Mouse (Mus musculus) liver, postnatal 0 days (tissue): ENCODE data around the gene Nexn. TPM values are rescaled to one million over a fixed set of nuclear protein-coding genes. Genes with fewer than 3 reads are reported as not detected.

ENCODE experiments used
- ATAC-seq: fragments of 200-750 bp; cut with Nextera tagmentation; 2 replicates; pipeline ENCODE4 v1.8.0; 2017; ENCODE audit warnings: mild to moderate bottlenecking, moderate library complexity
- DNase-seq: peaks from one replicate; pipeline ENCODE4 v3.0.0-alpha.2; 2016
- H3K27ac ChIP-seq: fragments of 300-500 bp; sonication (generic); 2 replicates; pipeline ENCODE4 v1.5.1; 2014; ENCODE audit warnings: antibody characterized with exemption, moderate library complexity, mild to moderate bottlenecking, low read depth
- H3K27me3 ChIP-seq: fragments of 300-500 bp; sonication (generic); 2 replicates; pipeline ENCODE4 v1.6.1; 2014; ENCODE audit warnings: low read length, control low read depth, mixed read lengths; ENCODE audit not compliant: insufficient read depth
- H3K36me3 ChIP-seq: fragments of 300-500 bp; sonication (generic); replicated peaks from 2 replicates; pipeline ENCODE4 v1.6.1; 2014; ENCODE audit warnings: mild to moderate bottlenecking, control low read depth, low read length, moderate library complexity, mixed read lengths; ENCODE audit not compliant: insufficient read depth
- H3K4me1 ChIP-seq: fragments of 300-500 bp; sonication (generic); 2 replicates; pipeline ENCODE4 v1.6.1; 2014; ENCODE audit warnings: antibody characterized with exemption, mild to moderate bottlenecking, control low read depth; ENCODE audit not compliant: insufficient read depth
- H3K4me2 ChIP-seq: fragments of 300-500 bp; sonication (generic); 2 replicates; pipeline ENCODE4 v1.6.1; 2014; ENCODE audit warnings: low read depth, mild to moderate bottlenecking, low read length, moderate library complexity, mixed read lengths
- H3K4me3 ChIP-seq: fragments of 300-500 bp; sonication (generic); 2 replicates; pipeline ENCODE4 v1.5.1; 2014; ENCODE audit warnings: low read depth, low read length
- H3K9ac ChIP-seq: fragments of 300-500 bp; sonication (generic); replicated peaks from 2 replicates; pipeline ENCODE4 v1.6.1; 2014; ENCODE audit warnings: mild to moderate bottlenecking, moderate library complexity
- H3K9me3 ChIP-seq: fragments of 300-500 bp; sonication (generic); 2 replicates; pipeline ENCODE4 v1.6.1; 2016; ENCODE audit warnings: mild to moderate bottlenecking, control low read depth, low read length, mixed read lengths
- CTCF ChIP-seq: sonication (generic); IDR thresholded peaks from 2 replicates; pipeline ENCODE4 v1.5.1; 2016; ENCODE audit warnings: antibody characterized with exemption, low read depth
- EP300 ChIP-seq: IDR thresholded peaks from 2 replicates; pipeline ENCODE4 v1.6.1; 2016; ENCODE audit warnings: antibody characterized with exemption, low read depth, mild to moderate bottlenecking
- WGBS: fragments of 180-500 bp; shearing (Covaris S2); extraction: QIAGEN DNeasy Blood & Tissue Kit; methylation state at CpG from one replicate; pipeline ENCODE4 v1.1.7; 2014; ENCODE audit not compliant: insufficient replicate concordance; 5-methylcytosine and 5-hydroxymethylcytosine counted together
- polyA plus RNA-seq: library from polyadenylated mRNA; unstranded; fragments of >200 nt; fragmentation: Nextera tagmentation; extraction: Ambion mirVana; gene quantifications from 2 replicates; pipeline ENCODE4 v1.2.1, GENCODE M21; 2015

Nexn gene
- polyA plus RNA-seq, 1 experiment from 2014 or later, result 1.1 TPM

- Histone ChIP-seq H3K9me3 (no peaks in the 10 kb centered on the region), H3K36me3 (peaks cover 5% of the 10 kb centered on the region; the same call in 1 of the 2 replicates), H3K27ac (no peak overlapping the region), H3K4me3 (no peak overlapping the region), H3K9ac (no peak overlapping the region), H3K4me2 (no peak overlapping the region), H3K4me1 (no peaks in the 10 kb centered on the region), H3K27me3 (0 out of 2 replicates have a peak, but pooled peaks cover 3% of the 10 kb centered on the region)
- no peak for ATAC-seq
- DNase-seq, result no peak
- 84% methylated on average over 20 of the region's 20 CpGs for WGBS
- TF ChIP-seq EP300 (no peak), CTCF (no peak)
These were observed 7.0 kb upstream of the Nexn start for GRCm38 (mm10) chr3:152272974-152273685.

- 0 out of 2 replicates have a peak, but pooled peaks cover 8% of the 10 kb centered on the region for H3K27me3 ChIP-seq
- H3K9ac ChIP-seq, result no peak overlapping the region
- TF ChIP-seq CTCF, result no peak
- TF ChIP-seq EP300, result no peak
- H3K9me3 ChIP-seq, result no peaks in the 10 kb centered on the region
- WGBS, result 70% methylated on average over 6 of the region's 6 CpGs
- peaks cover 2% of the 10 kb centered on the region; the same call in 1 of the 2 replicates for H3K36me3 ChIP-seq
- no peak overlapping the region for H3K4me3 ChIP-seq
- ATAC-seq (no peak), DNase-seq (no peak)
- H3K4me2 ChIP-seq, result no peak overlapping the region
- H3K27ac ChIP-seq, result no peak overlapping the region
- H3K4me1 ChIP-seq, result no peaks in the 10 kb centered on the region
These were observed 5.7 kb upstream of the Nexn start for GRCm38 (mm10) chr3:152271876-152272275.

- Histone ChIP-seq H3K9ac (no peak overlapping the region), H3K4me1 (no peaks in the 10 kb centered on the region; the same call in 1 of the 2 replicates), H3K27me3 (peaks cover 14% of the 10 kb centered on the region), H3K9me3 (no peaks in the 10 kb centered on the region), H3K4me3 (no peak overlapping the region), H3K27ac (no peak overlapping the region), H3K4me2 (no peak overlapping the region), H3K36me3 (peaks cover 2% of the 10 kb centered on the region; the same call in 1 of the 2 replicates)
- 88% methylated on average over 10 of the region's 10 CpGs for WGBS
- no peak for ATAC-seq
- TF ChIP-seq EP300 (no peak), CTCF (no peak)
- no peak for DNase-seq
These were observed 5.0 kb upstream of the Nexn start for GRCm38 (mm10) chr3:152271071-152271710.

GRCm38 (mm10) chr3:152268099-152268498 is 1.9 kb upstream of the Nexn start:
- peaks cover 33% of the 10 kb centered on the region for H3K27me3 ChIP-seq
- TF ChIP-seq CTCF (no peak), EP300 (no peak)

GRCm38 (mm10) chr3:152265351-152266035 is 657 bp downstream of the Nexn start:
- Histone ChIP-seq H3K36me3 (no peaks in the 10 kb centered on the region), H3K4me1 (peaks cover 7% of the 10 kb centered on the region), H3K9ac (peak overlapping the region; percentile 67), H3K4me2 (peak overlapping the region; percentile 81), H3K27me3 (peaks cover 33% of the 10 kb centered on the region), H3K4me3 (peak overlapping the region; percentile 54), H3K27ac (peak overlapping the region; percentile 34; the same call in 1 of the 2 replicates), H3K9me3 (no peaks in the 10 kb centered on the region)
- ATAC-seq (peak; percentile 68), DNase-seq (peak; percentile 55)
- TF ChIP-seq CTCF, result no peak
- TF ChIP-seq EP300, result no peak
- WGBS, result 2% methylated on average over 59 of the region's 63 CpGs

More at GRCm38 (mm10) chr3:152268099-152268498, 1.9 kb upstream of the Nexn start:
- H3K4me3 ChIP-seq, result no peak overlapping the region
- no peak overlapping the region for H3K4me2 ChIP-seq
- ATAC-seq, result no peak
- H3K36me3 ChIP-seq, result no peaks in the 10 kb centered on the region
- WGBS, result 87% methylated on average over 14 of the region's 14 CpGs
- no peak overlapping the region for H3K9ac ChIP-seq
- no peak for DNase-seq
- peaks cover 7% of the 10 kb centered on the region for H3K4me1 ChIP-seq
- no peak overlapping the region for H3K27ac ChIP-seq
- no peaks in the 10 kb centered on the region for H3K9me3 ChIP-seq

- DNase-seq (no peak), ATAC-seq (no peak)
- Histone ChIP-seq H3K9me3 (no peaks in the 10 kb centered on the region), H3K27ac (no peak overlapping the region), H3K4me1 (peaks cover 7% of the 10 kb centered on the region), H3K36me3 (no peaks in the 10 kb centered on the region), H3K4me2 (peak overlapping the region; percentile 81), H3K9ac (peak overlapping the region; percentile 67), H3K4me3 (no peak overlapping the region; the same call in 1 of the 2 replicates), H3K27me3 (peaks cover 33% of the 10 kb centered on the region)
- WGBS, result 49% methylated on average over 12 of the region's 12 CpGs
- TF ChIP-seq EP300 (no peak), CTCF (no peak)
These were observed 1.3 kb downstream of the Nexn start for GRCm38 (mm10) chr3:152264830-152265229.
